Mouse (Mus musculus) monocyte, adult 5-6 weeks (primary cell): ENCODE measurements around the gene Ube2n. TPM values are rescaled to one million over a fixed set of nuclear protein-coding genes. Genes with fewer than 3 reads are reported as not detected.

Experiments used
- ATAC-seq: fragments of 153-309, 156-312 bp; replicated peaks from 2 replicates; pipeline ENCODE4 v1.8.0; 2017; ENCODE audit warnings: mild to moderate bottlenecking; ENCODE audit not compliant: low TSS enrichment, insufficient number of reproducible peaks, severe bottlenecking, poor library complexity, low FRiP score
- total RNA-seq: library from RNA; stranded (forward); fragments of 200-1000, 200-491, 200-594 nt; gene quantifications from 3 replicates; pipeline ENCODE4 v1.2.3, GENCODE M21; 2017

The Ube2n gene
- total RNA-seq, 1 experiment from 2014 or later: 101 TPM

- no peak for ATAC-seq
Observed at GRCm38 (mm10) chr10:95575839-95576380, 61.0 kb downstream of the Ube2n start.

GRCm38 (mm10) chr10:95576876-95577566 lies 62.1 kb downstream of the Ube2n start:
- ATAC-seq: no peak

DNA sequence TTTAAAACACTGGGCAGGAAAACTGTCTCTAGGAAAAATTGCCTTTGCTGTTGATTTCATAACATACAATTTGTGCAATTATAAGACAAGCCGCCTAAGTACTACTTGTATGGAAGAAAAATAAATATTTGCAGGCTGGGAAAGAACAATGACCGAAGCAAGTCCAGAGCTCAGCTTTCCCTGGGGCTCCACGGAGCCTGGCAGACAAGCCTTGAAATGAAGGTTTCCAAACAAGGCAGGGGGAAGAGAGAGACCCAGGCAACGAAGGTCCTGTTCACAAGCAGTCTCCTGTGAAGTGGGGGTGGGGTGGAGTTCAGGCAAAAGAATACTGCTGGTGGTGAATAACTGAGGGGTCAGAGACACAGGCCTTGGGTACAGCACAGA lies 62.6 kb downstream of the Ube2n start:
- no peak for ATAC-seq

- ATAC-seq: no peak
Observed at GRCm38 (mm10) chr10:95585554-95585953, 70.6 kb downstream of the Ube2n start.

DNA sequence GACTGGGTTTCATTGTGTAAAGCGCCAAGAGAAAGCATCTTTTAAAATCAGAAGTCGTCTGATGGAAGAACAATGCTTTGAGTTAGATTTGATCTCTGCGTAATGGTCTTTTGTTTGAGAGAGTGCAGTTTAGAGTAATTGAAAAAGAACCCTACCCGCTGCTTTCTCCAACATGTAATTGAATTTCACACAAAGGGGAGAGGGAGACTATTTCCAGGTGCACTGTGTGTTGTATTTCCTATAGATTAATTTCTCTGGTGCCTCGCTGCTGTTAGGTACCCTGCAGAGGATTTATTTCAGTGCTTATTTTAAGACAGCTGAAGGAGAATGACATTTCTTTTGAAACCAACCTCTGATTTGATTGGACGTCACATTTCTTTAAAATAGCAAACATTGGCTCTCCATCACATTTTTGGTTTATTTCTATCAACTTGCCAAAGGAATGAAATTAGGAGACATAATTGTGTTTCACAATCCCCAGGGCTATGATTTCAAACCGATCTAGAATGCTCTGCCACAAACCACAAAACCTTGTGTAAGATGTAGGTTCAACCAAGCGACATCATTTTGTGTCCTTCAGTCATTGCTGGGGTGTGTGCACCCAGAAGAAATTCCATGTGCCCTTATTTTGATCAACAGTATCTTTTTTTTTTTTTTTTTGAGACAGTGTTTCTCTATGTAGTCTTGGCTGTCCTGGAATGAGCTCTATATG lies 72.7 kb downstream of the Ube2n start:
- no peak for ATAC-seq

GRCm38 (mm10) chr10:95589196-95589595 lies 74.3 kb downstream of the Ube2n start:
- ATAC-seq: no peak

- ATAC-seq: no peak
Observed at GRCm38 (mm10) chr10:95590196-95590595, 75.3 kb downstream of the Ube2n start.

GRCm38 (mm10) chr10:95591257-95591656 lies 76.3 kb downstream of the Ube2n start:
- ATAC-seq: no peak

GRCm38 (mm10) chr10:95594414-95594813 lies 79.5 kb downstream of the Ube2n start:
- no peak for ATAC-seq

Other genes starting within 250 kb of the Ube2n start
- 3.2 to 12.0 TPM (median 4.6 TPM) in 3 replicates for gene Cradd, start 191.0 kb upstream of the Ube2n start, total RNA-seq
- gene Socs2, start 98.0 kb upstream of the Ube2n start, total RNA-seq: 0.76 to 3.0 TPM (median 2.7 TPM) in 3 replicates
- gene Mrpl42, start 13.2 kb upstream of the Ube2n start, total RNA-seq: 39.1 to 48.3 TPM (median 43.7 TPM) in 3 replicates
- 60.2 to 71.0 TPM (median 66.3 TPM) in 3 replicates for gene Nudt4, start 49.0 kb downstream of the Ube2n start, total RNA-seq
- gene Anapc15-ps, start 158.3 kb downstream of the Ube2n start, total RNA-seq: not detected in 3 replicates